Mouse (Mus musculus): ENCODE measurements around the gene Hsd11b2.

- TF ChIP-seq CTCF (IDR thresholded peaks at IDR 0.05; ENCODE audit: borderline replicate concordance, control insufficient read depth, extremely low read depth, insufficient read depth, low read length, poor library complexity) (no peak), POLR2A (IDR thresholded peaks at IDR 0.05; ENCODE audit: control insufficient read depth, extremely low read depth, insufficient read depth, low read length, poor library complexity) (no peak)
These were observed 43.3 kb upstream of the Hsd11b2 start for GRCm38 (mm10) chr8:105475254-105475653.

Data from thymus, adult 2 months (tissue).